Mouse (Mus musculus) neural tube, embryonic 11.5 days (tissue): Measurements from ENCODE around the gene Olfr288. TPM values are rescaled to one million over a fixed set of nuclear protein-coding genes. Genes with fewer than 3 reads are reported as not detected.

Experiments used
- ATAC-seq: fragments of 200-750 bp; cut with Nextera tagmentation; 2 replicates; pipeline ENCODE4 v1.8.0; 2017; ENCODE audit warnings: moderate number of reproducible peaks, mild to moderate bottlenecking, moderate TSS enrichment, moderate library complexity; ENCODE audit not compliant: insufficient read depth, low FRiP score, low TSS enrichment
- DNase-seq: peaks from one replicate; pipeline ENCODE4 v3.0.0-alpha.2; 2015; ENCODE audit warnings: low spot score
- H3K27ac ChIP-seq: fragments of 300-500 bp; sonication (generic); 2 replicates; pipeline ENCODE4 v1.5.1; 2014; ENCODE audit warnings: low read depth, mild to moderate bottlenecking, low read length
- H3K27me3 ChIP-seq: fragments of 300-500 bp; sonication (generic); 2 replicates; pipeline ENCODE4 v1.6.1; 2014; ENCODE audit warnings: mild to moderate bottlenecking, low read length, mixed read lengths; ENCODE audit not compliant: control insufficient read depth, insufficient read depth
- H3K36me3 ChIP-seq: fragments of 300-500 bp; sonication (generic); 2 replicates; pipeline ENCODE4 v1.6.1; 2014; ENCODE audit warnings: mild to moderate bottlenecking, low read length, moderate library complexity, mixed read lengths; ENCODE audit not compliant: control insufficient read depth, insufficient read depth
- H3K4me1 ChIP-seq: fragments of 300-500 bp; sonication (generic); 2 replicates; pipeline ENCODE4 v1.6.1; 2014; ENCODE audit warnings: low read length, mixed read lengths; ENCODE audit not compliant: control insufficient read depth, insufficient read depth
- H3K4me2 ChIP-seq: fragments of 300-500 bp; sonication (generic); 2 replicates; pipeline ENCODE4 v1.6.1; 2014; ENCODE audit warnings: low read depth, mild to moderate bottlenecking, moderate library complexity
- H3K4me3 ChIP-seq: fragments of 300-500 bp; sonication (generic); 2 replicates; pipeline ENCODE4 v1.5.1; 2014; ENCODE audit warnings: low read depth, low read length
- H3K9ac ChIP-seq: fragments of 300-500 bp; sonication (generic); 2 replicates; pipeline ENCODE4 v1.6.1; 2014; ENCODE audit warnings: mild to moderate bottlenecking, low read length
- H3K9me3 ChIP-seq: fragments of 300-500 bp; sonication (generic); 2 replicates; pipeline ENCODE4 v1.6.1; 2016; ENCODE audit warnings: low read length; ENCODE audit not compliant: control insufficient read depth
- WGBS: fragments of 180-500 bp; shearing (Covaris S2); extraction: QIAGEN DNeasy Blood & Tissue Kit; methylation state at CpG from one replicate; pipeline ENCODE4 v1.1.7; 2014; 5-methylcytosine and 5-hydroxymethylcytosine counted together
- polyA plus RNA-seq: library from polyadenylated mRNA; unstranded; fragments of >200 nt; fragmentation: Nextera tagmentation; extraction: Ambion mirVana; gene quantifications from 2 replicates; pipeline ENCODE4 v1.2.1, GENCODE M21; 2014

The Olfr288 gene
- polyA plus RNA-seq, 1 experiment from 2014 or later, result not detected

DNA sequence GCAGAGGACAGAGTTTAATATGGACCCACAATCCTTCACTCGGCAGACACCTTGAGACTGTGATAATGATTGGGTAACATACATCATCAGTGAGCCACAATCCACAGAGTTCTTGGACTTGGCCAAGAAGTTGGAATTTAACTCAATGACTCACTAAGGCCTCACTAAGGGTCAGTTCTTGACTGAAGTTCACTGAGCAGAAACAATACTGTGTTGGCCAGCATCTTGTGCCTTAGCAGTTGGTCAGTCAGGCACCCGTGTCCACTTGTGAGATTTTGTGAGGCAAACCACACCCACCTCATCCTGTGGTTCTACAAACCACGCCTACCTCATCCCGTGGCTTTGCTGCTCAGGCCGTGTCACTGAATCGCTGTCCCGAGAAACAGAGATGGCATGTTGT lies 14.3 kb upstream of the Olfr288 start:
- ATAC-seq (no peak), DNase-seq (no peak)
- Histone ChIP-seq H3K4me2 (no peak overlapping the region), H3K27me3 (no peaks in the 10 kb centered on the region), H3K9ac (no peak overlapping the region), H3K4me3 (no peak overlapping the region), H3K36me3 (no peaks in the 10 kb centered on the region), H3K9me3 (no peaks in the 10 kb centered on the region), H3K4me1 (no peaks in the 10 kb centered on the region), H3K27ac (no peak overlapping the region)
- WGBS, result 82% methylated on average over 7 of the region's 7 CpGs

DNA sequence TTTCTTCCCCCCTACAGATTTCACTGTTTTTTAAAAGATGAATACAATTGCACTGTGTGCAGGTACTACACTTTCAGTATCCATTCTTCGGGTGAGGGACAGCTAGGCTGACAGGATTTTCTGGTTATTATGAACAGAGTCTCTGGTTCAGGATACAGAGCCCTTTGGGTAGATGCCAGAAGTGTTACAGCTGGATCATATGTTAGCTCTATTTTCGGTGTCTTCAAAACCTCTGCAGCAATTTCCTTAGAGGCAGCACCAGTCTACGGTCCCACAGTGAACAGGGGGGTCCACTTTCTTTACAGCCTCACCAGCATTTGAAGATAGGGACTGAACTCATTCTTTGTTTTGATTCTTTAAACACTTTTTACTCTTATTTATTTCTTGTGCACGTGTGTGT lies 10.9 kb downstream of the Olfr288 start:
- Histone ChIP-seq H3K36me3 (no peaks in the 10 kb centered on the region), H3K9ac (no peak overlapping the region), H3K4me3 (no peak overlapping the region), H3K4me1 (0 out of 2 replicates have a peak, but pooled peaks cover 5% of the 10 kb centered on the region), H3K9me3 (no peaks in the 10 kb centered on the region), H3K4me2 (no peak overlapping the region), H3K27ac (no peak overlapping the region), H3K27me3 (no peaks in the 10 kb centered on the region)
- WGBS, result 84% methylated on average over 4 of the region's 4 CpGs
- no peak for ATAC-seq
- no peak for DNase-seq

DNA sequence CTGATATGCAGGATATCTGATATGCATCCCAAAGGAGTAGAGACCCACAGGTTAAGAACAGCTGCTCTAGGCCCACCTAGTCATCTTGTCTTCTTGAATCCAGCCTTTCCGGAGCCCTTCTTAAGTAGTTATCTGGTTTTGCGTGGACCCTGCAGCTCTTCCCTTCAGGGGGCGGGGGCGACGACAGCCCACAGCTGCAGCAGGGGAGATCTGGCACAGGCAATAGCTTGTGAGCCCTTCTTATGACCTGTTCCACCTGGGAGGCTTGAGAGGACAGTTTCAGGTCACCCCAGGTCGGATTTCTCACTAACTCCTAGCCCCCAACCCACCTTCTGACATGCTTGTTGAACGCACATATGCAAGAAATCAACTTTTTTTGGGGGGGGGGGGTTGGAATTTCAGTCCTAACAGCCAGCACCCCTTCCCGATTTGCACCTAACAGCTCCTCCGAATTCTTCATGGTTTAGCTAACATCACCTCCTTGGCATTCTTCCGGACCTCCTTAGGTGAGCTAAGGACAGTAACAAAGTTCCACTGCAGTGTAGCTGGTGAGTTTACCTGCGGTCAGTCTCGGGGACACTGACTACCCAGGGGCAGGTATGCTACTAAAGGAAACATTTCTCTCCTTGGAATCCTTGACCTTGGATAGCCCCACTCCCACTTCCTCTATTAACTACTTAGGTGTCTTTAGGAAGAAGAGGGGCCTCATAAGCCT lies 13.3 kb downstream of the Olfr288 start:
- Histone ChIP-seq H3K4me3 (no peak overlapping the region), H3K27me3 (no peaks in the 10 kb centered on the region), H3K9me3 (no peaks in the 10 kb centered on the region), H3K9ac (no peak overlapping the region), H3K36me3 (no peaks in the 10 kb centered on the region), H3K27ac (no peak overlapping the region), H3K4me2 (no peak overlapping the region), H3K4me1 (0 out of 2 replicates have a peak, but pooled peaks cover 5% of the 10 kb centered on the region)
- DNase-seq (no peak), ATAC-seq (no peak)
- WGBS, result 78% methylated on average over 12 of the region's 12 CpGs

- ATAC-seq (peak; percentile 98), DNase-seq (peak; percentile 92)
- WGBS, result under 1% methylated on average over 30 of the region's 30 CpGs
- H3K4me2 ChIP-seq, result peak overlapping the region; percentile 78
- 0 out of 2 replicates have a peak, but pooled peaks cover 5% of the 10 kb centered on the region for H3K4me1 ChIP-seq
- H3K36me3 ChIP-seq, result no peaks in the 10 kb centered on the region
- no peaks in the 10 kb centered on the region for H3K27me3 ChIP-seq
- no peak overlapping the region for H3K27ac ChIP-seq
- H3K9ac ChIP-seq, result peak overlapping the region; percentile 35
- peak overlapping the region; percentile 43 for H3K4me3 ChIP-seq
- H3K9me3 ChIP-seq, result no peaks in the 10 kb centered on the region
Observed at GRCm38 (mm10) chr15:98181132-98181711, 14.1 kb downstream of the Olfr288 start.

DNA sequence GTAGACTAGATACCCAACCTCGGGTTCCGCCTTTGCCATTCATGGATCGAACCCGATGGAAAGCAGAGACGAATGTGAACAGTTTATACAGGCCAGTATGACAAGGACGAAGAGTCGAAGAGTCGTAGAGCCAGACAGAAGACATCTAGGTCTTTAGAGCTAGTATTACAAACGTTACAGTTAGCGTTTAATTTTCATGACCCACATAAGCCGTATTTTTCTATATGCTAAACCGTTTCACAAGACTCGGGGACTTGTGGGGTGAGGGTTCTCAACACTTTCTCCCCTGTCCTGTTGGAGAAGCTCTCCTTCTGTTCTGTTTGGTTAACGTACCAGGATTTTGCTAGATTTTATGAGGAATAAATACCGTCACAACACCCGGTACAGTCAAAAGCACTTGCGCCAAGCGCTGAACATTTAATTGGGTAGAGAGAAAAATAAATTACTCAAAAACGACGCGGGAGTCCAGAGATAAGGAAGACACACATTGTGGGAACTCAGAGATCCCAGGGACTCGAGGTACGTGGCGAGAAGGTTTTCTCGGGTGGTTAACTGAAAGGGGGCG lies 14.7 kb downstream of the Olfr288 start:
- H3K9me3 ChIP-seq, result no peaks in the 10 kb centered on the region
- ATAC-seq (no peak), DNase-seq (no peak)
- H3K27me3 ChIP-seq, result no peaks in the 10 kb centered on the region
- H3K9ac ChIP-seq, result peak overlapping the region; percentile 35
- H3K4me2 ChIP-seq, result peak overlapping the region; percentile 78
- peak overlapping the region; percentile 43 for H3K4me3 ChIP-seq
- no peak overlapping the region for H3K27ac ChIP-seq
- H3K36me3 ChIP-seq, result no peaks in the 10 kb centered on the region
- 0 out of 2 replicates have a peak, but pooled peaks cover 5% of the 10 kb centered on the region for H3K4me1 ChIP-seq
- 4% methylated on average over 26 of the region's 26 CpGs for WGBS

GRCm38 (mm10) chr15:98177320-98177719 lies 18.0 kb downstream of the Olfr288 start:
- H3K4me2 ChIP-seq, result no peak overlapping the region
- H3K9me3 ChIP-seq, result no peaks in the 10 kb centered on the region
- no peaks in the 10 kb centered on the region for H3K36me3 ChIP-seq
- no peak overlapping the region for H3K9ac ChIP-seq
- ATAC-seq (no peak), DNase-seq (no peak)
- H3K27ac ChIP-seq, result no peak overlapping the region
- H3K4me3 ChIP-seq, result no peak overlapping the region
- no peaks in the 10 kb centered on the region for H3K27me3 ChIP-seq
- 70% methylated on average over 3 of the region's 3 CpGs for WGBS
- H3K4me1 ChIP-seq, result 0 out of 2 replicates have a peak, but pooled peaks cover 5% of the 10 kb centered on the region

DNA sequence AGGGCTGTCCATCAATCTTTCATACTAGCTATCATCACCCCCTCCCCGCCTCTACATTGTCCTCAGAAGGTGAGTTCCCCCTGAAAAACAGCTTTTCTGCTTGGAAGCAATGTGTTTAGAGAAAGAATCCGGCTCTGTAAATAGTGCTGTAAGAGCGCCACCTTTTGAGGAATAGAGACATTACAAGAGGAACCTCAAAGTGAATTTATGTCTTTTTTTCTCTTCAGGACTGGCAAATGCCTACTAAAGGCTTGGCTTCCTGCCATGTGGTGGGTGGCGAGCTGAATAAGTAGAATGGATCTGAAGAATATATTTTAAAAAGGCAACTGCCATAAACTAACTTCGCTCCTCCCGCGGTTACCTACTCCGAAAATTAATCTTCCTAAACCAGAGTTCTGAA lies 21.5 kb downstream of the Olfr288 start:
- DNase-seq, result peak; percentile 19

DNA sequence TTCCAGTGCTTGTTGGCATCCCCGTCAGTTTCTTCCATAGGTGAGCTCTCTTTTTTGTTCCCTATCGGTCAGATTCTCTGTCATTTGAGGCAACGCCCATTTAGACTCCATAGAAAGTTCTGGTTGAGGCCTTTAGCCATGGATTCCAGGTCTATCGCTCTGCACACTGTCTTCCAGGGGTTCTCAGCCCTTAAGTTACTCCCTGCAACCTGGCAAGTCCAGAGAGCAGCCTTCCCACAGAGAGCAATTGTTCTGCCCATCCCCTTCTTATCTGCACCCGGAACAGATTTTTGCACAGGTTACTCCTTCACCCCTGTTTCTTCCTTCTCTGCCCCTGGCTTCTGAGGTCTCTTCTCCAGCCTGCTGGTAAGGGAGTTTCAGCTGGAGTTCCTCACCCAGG lies 23.2 kb downstream of the Olfr288 start:
- Histone ChIP-seq H3K27me3 (peaks cover 36% of the 10 kb centered on the region), H3K4me3 (no peak overlapping the region), H3K9me3 (no peaks in the 10 kb centered on the region), H3K4me2 (no peak overlapping the region), H3K27ac (no peak overlapping the region), H3K4me1 (peaks cover 10% of the 10 kb centered on the region; the same call in 1 of the 2 replicates), H3K9ac (no peak overlapping the region), H3K36me3 (no peaks in the 10 kb centered on the region)
- DNase-seq, result no peak
- no peak for ATAC-seq
- whole genome bisulfite sequencing, result 71% methylated on average over 5 of the region's 5 CpGs

More for the DNA sequence above, 21.5 kb downstream of the Olfr288 start:
- no peak for ATAC-seq
- no peak overlapping the region for H3K4me3 ChIP-seq
- no peak overlapping the region for H3K9ac ChIP-seq
- peaks cover 24% of the 10 kb centered on the region for H3K27me3 ChIP-seq
- WGBS, result 44% methylated on average over 8 of the region's 8 CpGs
- H3K4me1 ChIP-seq, result peaks cover 5% of the 10 kb centered on the region; the same call in 1 of the 2 replicates
- no peaks in the 10 kb centered on the region for H3K9me3 ChIP-seq
- H3K36me3 ChIP-seq, result no peaks in the 10 kb centered on the region
- no peak overlapping the region for H3K27ac ChIP-seq
- no peak overlapping the region for H3K4me2 ChIP-seq
